Mouse (Mus musculus): ENCODE data around the gene Ubr2. TPM values are rescaled to one million over a fixed set of nuclear protein-coding genes. Genes with fewer than 3 reads are reported as not detected.

Gene Ubr2
- total RNA-seq, 2 experiments from 2014 or later: 25.8 to 39.0 TPM

DNA sequence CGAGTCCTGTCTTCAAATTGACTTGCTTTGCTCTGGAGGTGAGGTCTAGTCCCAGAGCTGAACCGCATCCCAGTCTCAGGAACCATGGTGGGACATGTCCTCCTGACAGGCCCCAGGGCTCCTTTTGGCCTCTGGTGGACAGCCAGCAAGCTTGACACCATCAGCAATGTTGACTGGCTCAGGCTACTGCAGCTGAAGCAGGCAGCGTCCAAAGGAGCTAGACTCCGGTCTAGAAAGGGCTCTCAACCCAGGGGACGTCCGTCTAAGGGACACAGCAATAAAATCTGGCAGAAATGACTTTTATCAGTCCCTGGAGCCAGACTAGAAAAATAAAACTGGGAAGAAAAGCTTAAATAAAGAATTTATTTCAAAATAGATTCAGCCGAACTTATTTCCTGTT lies 80.5 kb downstream of the Ubr2 start:
- no peak for ATAC-seq (replicated peaks; ENCODE audit: poor library complexity)

DNA sequence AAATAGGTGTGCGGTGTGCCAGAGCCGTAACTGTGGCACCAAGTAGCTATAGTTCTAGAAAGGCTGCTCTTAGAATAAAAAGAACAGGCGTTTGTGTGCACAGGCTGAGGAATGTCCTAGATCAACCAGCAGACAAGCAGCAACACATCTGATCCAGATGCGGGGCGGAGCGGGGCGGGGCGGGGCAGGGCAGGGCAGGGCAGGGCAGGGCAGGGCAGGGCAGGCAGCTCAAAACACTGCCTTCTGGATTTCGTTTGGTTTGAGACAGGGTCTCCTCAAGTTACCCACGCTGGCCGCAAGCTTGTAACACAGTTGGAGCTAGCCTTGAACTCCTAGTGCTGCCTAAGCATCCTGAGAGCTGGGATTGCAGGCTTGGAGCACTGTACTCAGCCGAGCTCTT lies 81.1 kb downstream of the Ubr2 start:
- no peak for ATAC-seq (replicated peaks; ENCODE audit: poor library complexity)

DNA sequence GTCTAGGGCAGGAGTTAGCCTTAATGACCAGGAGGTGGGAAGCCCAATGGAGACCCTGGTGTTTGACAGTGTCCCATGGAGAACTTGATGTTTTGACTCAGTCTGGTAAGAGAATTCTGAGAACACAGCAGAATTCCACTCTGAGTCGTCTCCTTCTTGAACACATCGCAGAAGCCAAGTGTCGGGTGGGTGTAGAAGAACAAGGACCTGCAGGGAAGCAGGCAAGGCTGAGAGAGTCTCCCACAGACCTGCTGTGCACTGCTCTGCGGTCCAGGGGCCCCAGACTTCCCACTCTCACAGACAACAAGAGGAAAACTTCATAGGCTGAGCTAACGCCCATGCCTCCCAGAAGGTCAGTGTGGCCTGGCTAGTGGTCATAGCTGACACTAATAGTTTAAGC lies 82.6 kb downstream of the Ubr2 start:
- ATAC-seq (replicated peaks; ENCODE audit: poor library complexity): no peak

DNA sequence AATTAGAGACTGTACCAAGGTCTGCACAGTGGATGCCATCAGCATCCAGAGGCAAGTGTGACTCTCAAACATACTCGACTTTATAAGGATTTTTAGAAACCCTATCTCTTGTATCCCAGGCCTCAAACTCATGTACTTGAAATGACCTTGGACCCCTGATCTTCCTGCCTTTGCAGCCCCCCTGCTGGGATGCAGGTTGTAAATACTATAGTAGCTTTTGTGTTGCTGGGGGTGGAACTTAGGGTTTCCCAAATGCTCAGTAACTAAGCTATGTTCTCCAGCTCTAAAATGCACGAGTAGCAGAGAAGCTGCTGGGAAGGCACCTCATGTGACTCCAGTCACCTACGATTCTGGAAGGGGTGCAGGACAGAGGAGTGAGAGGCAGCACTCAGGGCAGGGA lies 83.4 kb downstream of the Ubr2 start:
- ATAC-seq (replicated peaks; ENCODE audit: poor library complexity): no peak

DNA sequence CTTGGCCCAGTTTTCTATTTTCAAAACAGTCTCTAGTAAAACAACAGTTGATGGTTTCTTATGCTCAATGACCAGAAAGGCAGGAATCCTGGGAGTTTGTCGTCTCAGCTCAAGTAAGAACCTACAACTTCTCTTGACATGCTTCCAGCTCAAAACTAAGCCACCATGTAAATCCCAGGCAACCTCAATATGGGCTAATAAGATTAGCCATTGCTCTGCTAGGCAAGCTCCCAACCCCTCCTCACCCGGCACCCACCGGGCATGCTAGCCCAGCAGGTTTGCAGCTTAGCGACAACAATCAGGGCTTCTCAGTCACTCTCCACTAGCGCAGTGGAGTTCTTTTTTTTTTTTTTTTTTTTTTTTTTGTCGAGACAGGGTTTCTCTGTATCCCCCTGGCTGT lies 84.2 kb downstream of the Ubr2 start:
- ATAC-seq (replicated peaks; ENCODE audit: poor library complexity): no peak

DNA sequence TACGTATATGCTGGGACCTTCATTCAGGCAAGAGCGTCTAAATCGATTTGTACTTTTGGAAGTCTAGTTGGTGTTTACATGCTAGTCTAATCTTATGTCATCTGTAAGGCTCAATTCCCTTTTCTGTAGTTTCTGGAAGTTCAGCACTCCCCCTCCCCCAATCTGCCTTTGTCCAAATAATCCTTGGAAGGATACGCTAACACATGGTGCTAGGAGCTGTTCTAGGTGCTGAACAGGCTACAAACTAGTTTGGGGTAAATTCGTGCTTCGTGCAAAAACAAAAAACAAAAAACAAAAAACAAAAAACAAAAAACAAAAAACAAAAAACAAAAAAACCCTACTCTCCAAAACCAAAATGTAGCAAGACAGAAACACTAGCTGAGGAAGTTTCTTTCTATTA lies 89.5 kb downstream of the Ubr2 start:
- no peak for ATAC-seq (replicated peaks; ENCODE audit: poor library complexity)

DNA sequence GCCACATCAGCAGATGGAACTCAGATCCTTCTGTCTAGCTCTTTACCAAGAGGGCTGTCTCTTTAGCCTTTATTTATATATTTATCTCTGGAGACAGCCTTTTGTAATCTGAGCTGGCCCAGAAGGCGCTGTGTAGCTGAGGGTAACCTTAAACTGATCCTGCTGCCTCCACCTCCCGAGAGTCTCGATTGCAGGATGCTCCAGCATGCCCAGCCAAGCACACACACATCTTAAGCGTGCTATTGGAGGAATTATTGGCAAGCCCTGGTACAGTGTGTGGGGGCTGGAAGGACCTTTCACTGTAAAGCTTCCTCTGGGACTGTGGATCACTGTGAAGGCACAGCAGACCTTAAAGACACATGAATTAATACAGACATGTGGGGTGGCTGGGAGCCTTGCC lies 91.4 kb downstream of the Ubr2 start:
- ATAC-seq (replicated peaks; ENCODE audit: poor library complexity): no peak

DNA sequence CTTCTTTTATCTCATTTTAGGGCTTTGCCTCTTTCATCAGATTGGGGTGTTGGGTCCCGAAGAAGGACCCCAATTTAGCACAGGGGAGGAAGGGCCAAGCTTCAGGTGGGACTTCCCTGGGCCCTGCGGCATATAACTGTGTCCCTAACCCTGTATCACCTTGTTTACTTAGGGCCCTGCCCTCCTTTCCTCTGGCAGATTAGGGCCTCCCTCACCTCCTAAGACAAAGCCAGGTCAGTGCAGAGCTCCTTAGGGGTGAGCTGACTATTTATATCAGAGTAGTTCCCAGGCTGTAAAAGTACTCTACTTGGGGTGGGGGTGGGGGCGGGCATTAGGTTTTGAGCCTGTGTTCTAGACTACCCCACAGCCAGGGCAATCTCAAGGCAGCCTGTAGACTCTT lies 95.2 kb downstream of the Ubr2 start:
- ATAC-seq (replicated peaks; ENCODE audit: poor library complexity): no peak

DNA sequence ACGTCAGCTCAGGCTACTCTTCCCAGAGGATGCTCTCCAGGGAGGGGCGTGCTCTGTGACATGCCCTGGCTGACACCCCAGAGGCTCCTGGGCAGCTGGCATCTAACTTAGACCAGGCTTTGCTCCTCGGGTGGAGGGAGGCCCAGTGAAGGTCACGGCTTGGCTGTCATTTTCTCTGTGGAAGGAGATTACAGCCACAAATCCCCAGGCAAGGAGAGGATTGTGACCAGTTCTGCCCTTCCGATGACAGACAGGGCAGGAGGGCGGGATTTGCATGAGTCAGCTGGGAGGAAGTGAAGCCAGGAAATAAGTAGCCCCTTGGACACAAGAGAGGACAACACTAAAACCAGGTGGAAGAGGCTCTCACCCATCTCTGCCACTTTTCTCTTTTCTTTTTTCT lies 98.0 kb downstream of the Ubr2 start:
- no peak for ATAC-seq (replicated peaks; ENCODE audit: poor library complexity)

DNA sequence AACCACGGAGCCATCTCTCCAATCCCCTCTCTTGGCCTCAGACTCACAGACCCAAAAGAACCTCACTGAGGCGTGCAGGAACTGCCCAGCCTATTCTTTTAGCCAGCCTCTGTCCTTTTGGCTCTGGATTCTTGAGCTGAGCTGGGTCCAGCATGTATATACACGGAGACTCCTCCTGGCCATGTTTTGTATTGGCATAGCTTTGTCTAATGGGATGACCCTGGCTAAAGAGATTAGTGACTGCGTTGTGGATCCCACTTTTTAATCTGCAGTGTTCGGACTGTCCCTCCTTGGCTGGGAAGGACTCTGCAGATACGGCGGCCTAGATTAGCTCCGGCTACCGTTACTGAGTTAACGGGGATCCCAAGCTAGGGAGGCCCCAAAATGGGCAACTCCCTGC lies 100.2 kb downstream of the Ubr2 start, which contains the start of gene Prph2:
Gene Prph2, plus strand, starts transcription at position 274 of the 400 bp plus-strand sequence.
- ATAC-seq (replicated peaks; ENCODE audit: poor library complexity): no peak

DNA sequence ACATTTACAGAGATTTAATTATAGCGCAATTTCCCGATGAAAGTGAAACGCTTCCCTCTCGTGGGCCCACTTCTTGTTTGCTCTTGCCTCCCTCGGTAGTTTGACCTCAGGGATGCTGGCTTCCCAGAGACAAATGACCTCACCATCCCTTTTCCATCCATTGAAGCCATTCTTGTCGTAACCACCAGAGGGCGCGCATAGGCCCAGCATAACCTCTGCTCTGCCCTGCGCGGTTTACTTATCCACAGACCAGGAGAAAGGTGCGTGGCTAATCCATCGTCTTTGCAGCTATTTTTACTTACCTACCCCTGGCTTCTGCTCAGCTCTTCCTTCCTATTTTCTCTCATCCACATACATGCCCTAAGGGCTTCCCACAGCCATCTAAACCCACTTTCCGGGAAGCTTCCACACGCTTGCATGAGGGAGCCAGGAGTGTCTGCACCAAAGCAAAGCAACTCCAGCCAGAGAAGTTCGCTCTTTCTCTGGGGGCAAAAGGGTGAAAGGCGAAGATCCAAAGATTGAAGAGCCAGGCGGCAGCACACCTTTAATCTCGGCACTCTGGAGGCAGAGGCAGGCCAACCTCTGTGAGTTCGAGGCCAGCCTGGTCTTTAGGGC lies 106.4 kb downstream of the Ubr2 start:
- peak; percentile 98 for ATAC-seq (replicated peaks; ENCODE audit: poor library complexity)

DNA sequence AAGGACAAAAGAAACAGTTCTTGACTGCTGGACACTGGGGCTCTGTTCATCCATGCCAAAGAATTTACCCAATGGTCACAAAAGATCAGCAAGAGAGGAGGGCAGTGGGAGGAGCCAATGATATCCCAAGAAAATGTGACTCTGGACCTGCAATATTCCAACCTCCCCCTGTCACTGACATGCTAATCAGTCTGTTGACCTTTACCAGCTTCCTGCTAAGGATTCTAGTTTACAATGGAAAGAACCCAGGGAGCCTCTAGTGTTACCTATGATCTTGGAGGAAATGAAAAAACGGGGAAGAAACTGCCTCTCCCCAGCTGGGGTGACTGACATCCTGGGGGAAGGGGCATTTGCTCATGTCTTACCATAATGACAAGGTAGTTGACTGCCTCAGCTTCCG lies 109.4 kb downstream of the Ubr2 start:
- ATAC-seq (replicated peaks; ENCODE audit: poor library complexity): no peak

DNA sequence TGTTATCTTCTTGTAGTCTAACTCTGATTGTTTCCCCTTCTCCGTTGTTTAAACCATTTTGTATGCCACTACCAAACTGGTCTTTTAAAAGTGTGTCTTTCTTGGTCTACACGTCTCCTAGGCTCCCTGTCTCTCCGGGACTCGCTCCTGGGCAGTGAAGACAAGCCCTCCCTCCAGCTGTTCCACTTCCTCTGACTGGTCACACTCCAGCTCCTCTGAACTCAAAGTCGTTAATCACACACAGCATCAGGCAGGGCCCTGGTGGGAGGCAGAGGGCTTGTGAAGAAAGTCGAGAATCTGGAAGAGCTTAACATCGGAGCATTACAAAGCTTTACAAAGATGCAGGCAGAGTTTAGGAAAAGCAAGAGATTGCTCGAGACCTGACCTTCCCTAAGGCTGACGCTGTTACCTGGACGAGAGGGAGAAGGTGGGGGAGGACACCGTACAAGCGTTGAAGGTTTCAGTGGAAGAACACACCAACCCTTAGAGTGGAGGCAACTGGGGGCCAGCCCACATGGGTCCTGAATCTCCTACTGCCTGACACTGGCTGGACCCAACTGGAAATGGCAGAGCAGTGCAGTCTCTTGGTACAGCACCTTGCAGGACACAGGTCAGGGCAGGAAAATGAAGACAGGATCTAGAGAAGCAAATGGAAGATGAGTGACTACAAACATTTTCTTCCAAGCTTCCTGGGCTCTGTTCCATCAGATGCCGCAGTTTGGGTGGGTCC lies 113.0 kb downstream of the Ubr2 start:
- ATAC-seq (replicated peaks; ENCODE audit: poor library complexity): no peak

DNA sequence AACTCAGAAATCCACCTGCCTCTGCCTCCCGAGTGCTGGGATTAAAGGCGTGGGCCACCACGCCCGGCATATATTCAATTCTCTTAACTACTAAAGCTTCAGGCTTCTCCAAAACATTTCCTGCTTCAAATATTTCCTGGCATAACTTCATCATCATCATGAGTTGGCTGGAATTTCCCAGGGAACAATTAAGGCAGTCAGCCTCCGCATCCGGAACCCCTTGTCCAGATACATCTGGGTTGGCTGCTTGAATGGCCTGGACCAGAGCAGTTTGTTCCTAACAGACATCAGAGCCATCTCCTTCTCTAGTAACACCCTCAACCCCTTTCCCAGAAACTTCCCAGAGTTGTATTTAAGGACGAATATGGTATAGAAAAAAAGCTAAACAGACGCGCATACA lies 114.9 kb downstream of the Ubr2 start:
- ATAC-seq (replicated peaks; ENCODE audit: poor library complexity): no peak

DNA sequence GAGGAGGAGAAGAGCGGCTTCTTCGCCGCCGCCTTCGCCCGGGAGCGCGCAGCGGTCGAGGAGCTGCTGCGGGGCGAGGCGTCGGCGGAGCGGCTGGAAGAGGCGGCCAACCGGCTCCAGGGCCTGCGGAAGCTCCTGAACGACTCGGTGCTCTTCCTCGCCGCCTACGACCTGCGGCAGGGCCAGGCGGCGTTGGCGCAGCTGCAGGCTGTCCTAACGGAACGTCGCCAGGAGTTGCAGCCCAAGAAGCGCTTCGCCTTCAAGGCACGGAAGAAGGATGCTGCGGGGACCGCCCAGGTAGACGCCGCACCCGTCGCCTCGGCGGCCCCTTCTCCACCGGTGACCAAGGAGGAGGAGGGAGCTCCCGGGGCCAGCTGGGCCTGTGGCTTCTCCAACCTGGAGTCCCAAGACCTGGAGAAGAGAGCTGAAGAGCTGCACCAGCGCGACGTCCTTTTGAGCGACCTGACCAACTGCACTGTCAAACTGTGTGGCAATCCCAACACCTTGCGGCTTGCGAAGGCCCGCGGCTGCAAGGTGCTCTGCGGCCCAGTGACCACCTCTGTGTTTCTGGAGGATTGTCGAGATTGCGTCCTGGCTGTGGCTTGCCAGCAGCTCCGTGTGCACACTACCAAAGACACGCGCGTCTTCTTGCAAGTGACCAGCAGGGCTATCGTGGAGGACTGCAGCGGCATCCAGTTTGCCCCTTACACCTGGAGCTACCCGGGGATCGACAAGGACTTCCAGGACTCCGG lies 119.3 kb downstream of the Ubr2 start:
- ATAC-seq (replicated peaks; ENCODE audit: poor library complexity): peak; percentile 1

DNA sequence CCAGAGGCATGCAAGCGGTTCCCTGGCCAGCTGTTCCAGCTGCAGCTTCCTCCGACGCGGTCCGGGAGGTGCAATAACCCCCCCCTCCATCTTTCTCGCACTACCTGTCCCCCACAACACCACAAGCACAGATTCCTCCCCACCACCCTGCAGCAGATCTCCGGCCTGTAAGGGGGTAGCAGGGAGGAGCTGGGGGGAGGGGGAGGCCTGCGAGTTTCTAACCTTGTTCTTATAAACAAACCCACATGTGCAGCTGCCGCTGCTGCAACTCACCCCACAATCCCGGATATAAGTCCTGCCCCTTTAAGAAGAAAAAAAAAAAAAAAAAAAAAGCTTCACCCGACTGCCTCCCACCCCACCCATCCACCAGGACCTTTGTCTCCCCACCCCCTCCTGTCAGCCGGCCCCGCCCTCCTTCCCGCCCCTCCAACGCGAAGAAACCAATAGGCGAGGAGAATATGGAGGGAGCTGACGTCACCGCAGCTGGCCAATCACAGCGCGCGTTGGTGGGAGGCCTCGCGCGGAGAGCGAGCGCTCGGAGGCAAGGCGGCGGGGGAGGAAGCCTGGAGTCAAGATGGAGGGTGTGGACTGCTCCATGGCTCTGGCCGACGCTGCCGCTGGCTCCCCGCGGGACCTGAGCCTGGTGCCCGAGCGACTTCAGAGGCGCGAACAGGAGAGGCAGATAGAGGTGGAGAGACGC lies 120.1 kb downstream of the Ubr2 start, which contains the start of gene Tbcc:
Gene Tbcc, plus strand, starts transcription at position 569 of the 700 bp plus-strand sequence.
- peak; percentile 81 for ATAC-seq (replicated peaks; ENCODE audit: poor library complexity)

DNA sequence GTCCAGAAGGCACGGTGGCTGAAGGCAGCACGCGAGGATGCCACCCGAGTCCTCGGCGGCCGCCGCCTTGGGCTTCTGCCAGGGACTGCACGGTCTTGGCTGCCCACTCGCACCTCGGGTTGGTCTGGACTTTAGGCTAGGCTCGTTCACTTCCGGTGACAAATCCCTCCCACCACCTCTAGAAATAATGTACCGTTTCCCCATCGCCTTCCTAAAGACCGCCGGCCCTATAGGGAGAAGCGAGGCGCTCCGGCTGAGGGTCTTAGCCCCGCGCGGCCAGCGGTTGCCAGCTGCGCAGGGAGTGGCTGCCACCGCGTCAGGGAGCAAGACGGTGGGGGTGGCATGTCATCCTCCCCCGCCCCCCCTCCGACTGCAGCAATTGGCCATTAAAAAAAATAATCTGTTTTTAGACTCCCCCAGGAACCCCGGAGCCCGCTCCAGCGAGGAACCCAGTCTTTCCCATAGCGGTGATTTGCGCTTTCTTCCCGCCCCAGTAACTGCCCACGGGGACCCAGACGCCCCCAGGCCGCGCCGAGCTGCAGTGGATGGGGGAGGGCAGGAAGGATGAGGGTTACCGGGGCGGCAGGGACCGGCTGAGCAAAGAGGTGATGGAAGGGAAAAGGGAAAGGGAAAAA lies 120.8 kb downstream of the Ubr2 start:
- ATAC-seq (replicated peaks; ENCODE audit: poor library complexity): peak; percentile 16

DNA sequence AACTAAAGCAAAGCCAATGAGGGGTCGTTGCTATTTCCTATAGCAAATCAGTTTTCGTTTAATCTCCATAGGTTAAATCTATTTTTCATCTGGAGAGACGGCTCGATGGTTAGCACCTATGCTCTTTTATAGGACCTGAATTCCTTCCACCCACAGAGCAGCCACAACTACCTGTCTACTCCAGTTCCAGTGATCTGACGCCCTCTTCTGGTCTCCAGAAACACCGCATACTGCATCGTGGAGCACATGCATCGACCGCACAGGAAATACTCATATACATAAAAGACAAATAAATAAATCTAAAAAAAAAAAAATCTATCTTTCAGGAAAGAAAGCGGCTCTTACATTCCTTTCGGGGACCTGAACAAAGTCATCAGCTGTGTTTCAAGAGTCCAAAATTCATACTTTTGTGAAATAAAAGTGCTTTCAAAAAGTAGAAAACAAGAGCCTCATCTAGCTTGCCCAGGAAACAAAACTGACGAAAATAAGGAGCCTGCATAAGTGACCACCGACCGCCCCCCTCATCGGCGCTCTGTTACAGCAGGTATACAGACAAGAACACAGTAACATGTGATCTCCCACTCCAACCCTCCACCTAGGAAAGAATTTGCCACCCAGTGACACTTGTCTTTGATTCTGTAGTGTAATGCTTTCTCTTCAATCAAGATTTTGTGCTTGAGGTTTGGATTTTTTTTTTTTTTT lies 121.7 kb downstream of the Ubr2 start:
- 0 out of 2 replicates have a peak, but pooled peaks have one; percentile 19 for ATAC-seq (replicated peaks; ENCODE audit: poor library complexity)

DNA sequence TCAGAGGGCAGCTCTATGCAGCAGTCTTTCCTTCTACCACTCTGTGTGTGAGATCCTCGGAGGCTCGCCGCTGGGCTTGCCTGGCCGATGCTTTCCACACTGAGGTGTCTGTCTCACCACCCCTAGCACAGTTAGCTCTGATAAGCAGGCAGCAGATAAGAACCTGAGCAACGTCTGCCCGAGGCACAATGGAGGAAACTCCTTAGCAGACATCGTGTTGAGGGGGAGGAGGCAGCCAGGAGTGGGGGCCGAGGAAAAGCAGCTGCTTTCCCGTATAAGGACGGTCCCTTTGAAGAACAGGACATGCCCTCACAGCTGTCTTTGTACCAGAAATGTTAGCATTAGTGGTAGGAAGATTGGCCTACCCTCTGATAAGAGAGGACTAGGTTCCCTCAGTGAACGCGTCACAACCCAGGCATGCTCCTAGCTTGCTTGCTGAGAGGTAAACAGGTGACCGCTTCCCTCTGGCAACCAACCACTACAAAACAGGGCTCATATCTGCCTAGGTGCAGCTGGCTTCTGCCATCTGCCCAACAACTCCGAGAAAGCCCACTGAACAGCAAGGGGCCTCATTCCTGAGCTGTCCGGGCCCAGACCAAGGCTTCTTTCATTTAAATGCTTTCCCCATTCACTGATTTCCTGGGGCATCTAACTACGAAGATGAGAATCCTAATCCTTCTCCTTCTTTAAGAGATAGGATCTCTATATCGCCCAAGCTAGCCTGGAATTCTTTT lies 124.3 kb downstream of the Ubr2 start:
- ATAC-seq (replicated peaks; ENCODE audit: poor library complexity): peak; percentile 24

Data from megakaryocyte progenitor cell, adult 5-6 weeks (primary cell).